Mouse (Mus musculus): ENCODE results near the gene Mfsd11.

Mfsd11 gene

GRCm38 (mm10) chr11:116852291-116852890 is at the start of gene Mfsd11:
Mfsd11 (plus strand) TSS chr11:116852440.
- peak; percentile 62 for DNase-seq (ENCODE audit: low read depth, low spot score)

GRCm38 (mm10) chr11:116802709-116803108 is 49.5 kb upstream of the Mfsd11 start:
- no peak for DNase-seq (ENCODE audit: low read depth, low spot score)

GRCm38 (mm10) chr11:116806136-116807071 is 45.8 kb upstream of the Mfsd11 start:
- DNase-seq (ENCODE audit: low read depth, low spot score) = no peak

GRCm38 (mm10) chr11:116807116-116807515 is 45.1 kb upstream of the Mfsd11 start:
- no peak for DNase-seq (ENCODE audit: low read depth, low spot score)

GRCm38 (mm10) chr11:116807526-116807925 is 44.7 kb upstream of the Mfsd11 start:
- no peak for DNase-seq (ENCODE audit: low read depth, low spot score)

- peak; percentile 89 for DNase-seq (ENCODE audit: low read depth, low spot score)
Measured at GRCm38 (mm10) chr11:116807938-116808606, 44.2 kb upstream of the Mfsd11 start.

- DNase-seq (ENCODE audit: low read depth, low spot score) = no peak
Measured at GRCm38 (mm10) chr11:116808811-116809395, 43.3 kb upstream of the Mfsd11 start.

GRCm38 (mm10) chr11:116809520-116809919 is 42.7 kb upstream of the Mfsd11 start:
- DNase-seq (ENCODE audit: low read depth, low spot score) = no peak

- DNase-seq (ENCODE audit: low read depth, low spot score) = no peak
Measured at GRCm38 (mm10) chr11:116810528-116810927, 41.7 kb upstream of the Mfsd11 start.

GRCm38 (mm10) chr11:116810983-116811901 is 41.0 kb upstream of the Mfsd11 start:
- peak; percentile 50 for DNase-seq (ENCODE audit: low read depth, low spot score)

- no peak for DNase-seq (ENCODE audit: low read depth, low spot score)
Measured at GRCm38 (mm10) chr11:116812793-116813529, 39.3 kb upstream of the Mfsd11 start.

GRCm38 (mm10) chr11:116813610-116814009 is 38.6 kb upstream of the Mfsd11 start:
- no peak for DNase-seq (ENCODE audit: low read depth, low spot score)

- DNase-seq (ENCODE audit: low read depth, low spot score) = peak; percentile 78
Measured at GRCm38 (mm10) chr11:116814076-116814883, 38.0 kb upstream of the Mfsd11 start.

- DNase-seq (ENCODE audit: low read depth, low spot score) = no peak
Measured at GRCm38 (mm10) chr11:116814884-116815415, 37.3 kb upstream of the Mfsd11 start.

GRCm38 (mm10) chr11:116816769-116817168 is 35.5 kb upstream of the Mfsd11 start:
- DNase-seq (ENCODE audit: low read depth, low spot score) = peak; percentile 89

GRCm38 (mm10) chr11:116817567-116817966 is 34.7 kb upstream of the Mfsd11 start:
- no peak for DNase-seq (ENCODE audit: low read depth, low spot score)

- no peak for DNase-seq (ENCODE audit: low read depth, low spot score)
Measured at GRCm38 (mm10) chr11:116818722-116819121, 33.5 kb upstream of the Mfsd11 start.

- peak; percentile 68 for DNase-seq (ENCODE audit: low read depth, low spot score)
Measured at GRCm38 (mm10) chr11:116819932-116820593, 32.2 kb upstream of the Mfsd11 start.

Data from skeletal muscle tissue, adult 2 months (tissue).